Mouse (Mus musculus): ENCODE results near the gene Ncs1. TPM values are rescaled to one million over a fixed set of nuclear protein-coding genes. Genes with fewer than 3 reads are reported as not detected.

Ncs1 gene
- total and polyA plus RNA-seq, 3 experiments, result 5.9 to 14.1 (median 11.8) TPM

GRCm38 (mm10) chr2:31204677-31205076 lies 40.9 kb upstream of the Ncs1 start:
- intact Hi-C loops (cut with DNase I), result no loop called here
- Histone ChIP-seq H3K79me2 (replicated peaks; ENCODE audit: control insufficient read depth, insufficient read depth, low read length) (no peaks in the 10 kb centered on the region), H3K27me3 (ENCODE audit: control insufficient read depth, insufficient read depth, low read length) (no peaks in the 10 kb centered on the region), H3K27ac (peak overlapping the region; percentile 20; the same call in 1 of the 2 replicates), H3K9ac (ENCODE audit: low read depth, low read length) (no peak overlapping the region), H3K4me3 (no peak overlapping the region), H3K4me1 (ENCODE audit: control insufficient read depth, insufficient read depth, low read length) (no peaks in the 10 kb centered on the region; the same call in 1 of the 2 replicates), H3K36me3 (ENCODE audit: control insufficient read depth, insufficient read depth, low read length) (no peaks in the 10 kb centered on the region)
- TF ChIP-seq EP300 (IDR thresholded peaks at IDR 0.05; ENCODE audit: insufficient read depth, low read depth, low read length) (peak; percentile 56; the same call in 1 of the 2 replicates), POLR2A (IDR thresholded peaks at IDR 0.05; ENCODE audit: insufficient read depth, low read depth, low read length) (no peak)
- peak in 1 of 2 experiments; percentile 29 for DNase-seq
- WGBS, result 65% methylated on average over 5 of the region's 5 CpGs

- Histone ChIP-seq H3K9ac (ENCODE audit: low read depth, low read length) (no peak overlapping the region), H3K36me3 (ENCODE audit: control insufficient read depth, insufficient read depth, low read length) (no peaks in the 10 kb centered on the region), H3K79me2 (replicated peaks; ENCODE audit: control insufficient read depth, insufficient read depth, low read length) (no peaks in the 10 kb centered on the region), H3K4me3 (no peak overlapping the region), H3K4me1 (ENCODE audit: control insufficient read depth, insufficient read depth, low read length) (no peaks in the 10 kb centered on the region), H3K27ac (no peak overlapping the region), H3K27me3 (ENCODE audit: control insufficient read depth, insufficient read depth, low read length) (no peaks in the 10 kb centered on the region)
- intact Hi-C loops (cut with DNase I), result no loop called here
- no peak for DNase-seq
- TF ChIP-seq CTCF (IDR thresholded peaks at IDR 0.05) (no peak), POLR2A (IDR thresholded peaks at IDR 0.05; ENCODE audit: insufficient read depth, low read depth, low read length) (no peak), EP300 (IDR thresholded peaks at IDR 0.05; ENCODE audit: insufficient read depth, low read depth, low read length) (no peak)
- 76% methylated on average over 4 of the region's 4 CpGs for WGBS
Observed at GRCm38 (mm10) chr2:31206211-31206610, 39.4 kb upstream of the Ncs1 start.

- Histone ChIP-seq H3K4me1 (ENCODE audit: control insufficient read depth, insufficient read depth, low read length) (no peaks in the 10 kb centered on the region), H3K36me3 (ENCODE audit: control insufficient read depth, insufficient read depth, low read length) (no peaks in the 10 kb centered on the region), H3K27me3 (ENCODE audit: control insufficient read depth, insufficient read depth, low read length) (no peaks in the 10 kb centered on the region), H3K79me2 (replicated peaks; ENCODE audit: control insufficient read depth, insufficient read depth, low read length) (no peaks in the 10 kb centered on the region), H3K9ac (ENCODE audit: low read depth, low read length) (no peak overlapping the region), H3K4me3 (no peak overlapping the region), H3K27ac (no peak overlapping the region)
- TF ChIP-seq CTCF (IDR thresholded peaks at IDR 0.05), result no peak
- TF ChIP-seq POLR2A (IDR thresholded peaks at IDR 0.05; ENCODE audit: insufficient read depth, low read depth, low read length), result no peak
- TF ChIP-seq EP300 (IDR thresholded peaks at IDR 0.05; ENCODE audit: insufficient read depth, low read depth, low read length), result no peak
- DNase-seq, result no peak
- intact Hi-C loops (cut with DNase I), result no loop called here
- WGBS, result 70% methylated on average over 8 of the region's 8 CpGs
Observed at GRCm38 (mm10) chr2:31206882-31207281, 38.7 kb upstream of the Ncs1 start.

- no peaks in the 10 kb centered on the region for H3K79me2 ChIP-seq (replicated peaks; ENCODE audit: control insufficient read depth, insufficient read depth, low read length)
- H3K27me3 ChIP-seq (ENCODE audit: control insufficient read depth, insufficient read depth, low read length), result no peaks in the 10 kb centered on the region
- peak; percentile 53; the same call in 1 of the 2 replicates for TF ChIP-seq EP300 (IDR thresholded peaks at IDR 0.05; ENCODE audit: insufficient read depth, low read depth, low read length)
- no peak for TF ChIP-seq CTCF (IDR thresholded peaks at IDR 0.05)
- H3K27ac ChIP-seq, result no peak overlapping the region
- H3K4me3 ChIP-seq, result no peak overlapping the region
- no peaks in the 10 kb centered on the region for H3K4me1 ChIP-seq (ENCODE audit: control insufficient read depth, insufficient read depth, low read length)
- no peak overlapping the region for H3K9ac ChIP-seq (ENCODE audit: low read depth, low read length)
- intact Hi-C loops (cut with DNase I), result no loop called here
- no peaks in the 10 kb centered on the region for H3K36me3 ChIP-seq (ENCODE audit: control insufficient read depth, insufficient read depth, low read length)
- 76% methylated on average over 13 of the region's 13 CpGs for WGBS
- DNase-seq, result no peak
Observed at GRCm38 (mm10) chr2:31208544-31209142, 37.0 kb upstream of the Ncs1 start.

GRCm38 (mm10) chr2:31209525-31209924 lies 36.1 kb upstream of the Ncs1 start:
- no peaks in the 10 kb centered on the region for H3K36me3 ChIP-seq (ENCODE audit: control insufficient read depth, insufficient read depth, low read length)
- no peaks in the 10 kb centered on the region for H3K27me3 ChIP-seq (ENCODE audit: control insufficient read depth, insufficient read depth, low read length)
- 84% methylated on average over 4 of the region's 4 CpGs for WGBS
- H3K4me3 ChIP-seq, result no peak overlapping the region
- TF ChIP-seq EP300 (IDR thresholded peaks at IDR 0.05; ENCODE audit: insufficient read depth, low read depth, low read length) (no peak), CTCF (IDR thresholded peaks at IDR 0.05) (peak; percentile 53), POLR2A (IDR thresholded peaks at IDR 0.05; ENCODE audit: insufficient read depth, low read depth, low read length) (no peak)
- DNase-seq, result no peak
- no peak overlapping the region for H3K9ac ChIP-seq (ENCODE audit: low read depth, low read length)
- no peaks in the 10 kb centered on the region for H3K79me2 ChIP-seq (replicated peaks; ENCODE audit: control insufficient read depth, insufficient read depth, low read length)
- no peak overlapping the region for H3K27ac ChIP-seq
- no peaks in the 10 kb centered on the region for H3K4me1 ChIP-seq (ENCODE audit: control insufficient read depth, insufficient read depth, low read length)
- intact Hi-C loops (cut with DNase I), result no loop called here

- Histone ChIP-seq H3K27ac (no peak overlapping the region), H3K4me3 (no peak overlapping the region), H3K27me3 (ENCODE audit: control insufficient read depth, insufficient read depth, low read length) (no peaks in the 10 kb centered on the region), H3K9ac (ENCODE audit: low read depth, low read length) (no peak overlapping the region), H3K79me2 (replicated peaks; ENCODE audit: control insufficient read depth, insufficient read depth, low read length) (no peaks in the 10 kb centered on the region), H3K4me1 (ENCODE audit: control insufficient read depth, insufficient read depth, low read length) (no peaks in the 10 kb centered on the region), H3K36me3 (ENCODE audit: control insufficient read depth, insufficient read depth, low read length) (no peaks in the 10 kb centered on the region)
- intact Hi-C loops (cut with DNase I), result no loop called here
- 65% methylated on average over 11 of the region's 11 CpGs for WGBS
- TF ChIP-seq CTCF (IDR thresholded peaks at IDR 0.05) (no peak), EP300 (IDR thresholded peaks at IDR 0.05; ENCODE audit: insufficient read depth, low read depth, low read length) (no peak), POLR2A (IDR thresholded peaks at IDR 0.05; ENCODE audit: insufficient read depth, low read depth, low read length) (no peak)
- DNase-seq, result no peak
Observed at GRCm38 (mm10) chr2:31210144-31210847, 35.3 kb upstream of the Ncs1 start.

All from heart, adult 2 months (tissue).